In genomic region chr13:62856305-62856675, GRCm38 (mm10) we compare ENCODE assay signal across 8 mouse cellular contexts. TPM values are rescaled to one million over a fixed set of nuclear protein-coding genes. Genes with fewer than 3 reads are reported as not detected.
DNase-seq lines count a peak whose midpoint lies in the region; ATAC-seq and TF ChIP-seq lines count a peak whose summit lies in the region.

No protein-coding gene starts in this region.

- TF ChIP-seq CTCF in brain, embryonic 14.5 days (IDR thresholded peaks at IDR 0.05; ENCODE audit: borderline replicate concordance, extremely low read depth, insufficient read depth, insufficient read length) = peak; percentile 85

- no peaks in the 10 kb centered on the region for H3K9me3 ChIP-seq in heart, embryonic 12.5 days (replicated peaks)
- no peaks in the 10 kb centered on the region for H3K9me3 ChIP-seq in kidney, embryonic 16.5 days (ENCODE audit: low read length)

- ATAC-seq in erythroblast, adult 5-6 weeks (replicated peaks; ENCODE audit: low FRiP score, poor library complexity, severe bottlenecking) = peak; percentile 67
- peak; percentile 67 for ATAC-seq in heart, embryonic 12.5 days (ENCODE audit: insufficient number of reproducible peaks, low FRiP score)
- peak; percentile 92 for ATAC-seq in kidney, embryonic 16.5 days (ENCODE audit: low FRiP score, low TSS enrichment)

- peaks cover 6% of the 10 kb centered on the region; the same call in 1 of the 2 replicates for H3K4me1 ChIP-seq in heart, embryonic 12.5 days (replicated peaks)
- no peaks in the 10 kb centered on the region for H3K4me1 ChIP-seq in kidney, embryonic 16.5 days (ENCODE audit: insufficient read depth, low read length)

- peak; percentile 91 for DNase-seq in CD4-positive, CD25-positive, alpha-beta regulatory T cell, adult 2 months (ENCODE audit: low read depth, low spot score)
- DNase-seq in brain, embryonic 14.5 days (ENCODE audit: low read depth) = peak; percentile 94
- peak; percentile 77 for DNase-seq in liver
- peak; percentile 61 to 78 for DNase-seq in spleen, postnatal 4 days (ENCODE audit: low spot score in 2 of 2)

- no peak overlapping the region for H3ac ChIP-seq in myocyte (ENCODE audit: control insufficient read depth, insufficient read length)

- no peaks in the 10 kb centered on the region for H3K79me2 ChIP-seq in myocyte (ENCODE audit: control insufficient read depth, insufficient read depth)

- TF ChIP-seq POLR2A in brain, embryonic 14.5 days (IDR thresholded peaks at IDR 0.05; ENCODE audit: borderline replicate concordance, extremely low read depth, insufficient read depth, insufficient read length, poor library complexity, severe bottlenecking) = no peak
- no peak for TF ChIP-seq POLR2A in myocyte (IDR thresholded peaks at IDR 0.05; ENCODE audit: insufficient read length, low read depth)

- no peaks in the 10 kb centered on the region for H3K27me3 ChIP-seq in heart, embryonic 12.5 days (replicated peaks)
- 0 out of 2 replicates have a peak, but pooled peaks cover 2% of the 10 kb centered on the region for H3K27me3 ChIP-seq in kidney, embryonic 16.5 days (ENCODE audit: insufficient read depth, low read length)
- H3K27me3 ChIP-seq in myocyte (ENCODE audit: control insufficient read depth, insufficient read depth, insufficient read length) = peaks cover 5% of the 10 kb centered on the region

- peak overlapping the region; percentile 66 for H3K4me2 ChIP-seq in heart, embryonic 12.5 days
- peak overlapping the region; percentile 55 for H3K4me2 ChIP-seq in kidney, embryonic 16.5 days (replicated peaks; ENCODE audit: low read depth, low read length)
- peak overlapping the region; percentile 70 for H3K4me2 ChIP-seq in myocyte (ENCODE audit: low read depth)

- H3K27ac ChIP-seq in heart, embryonic 12.5 days (ENCODE audit: poor library complexity, severe bottlenecking) = no peak overlapping the region
- H3K27ac ChIP-seq in kidney, embryonic 16.5 days (ENCODE audit: low read length) = no peak overlapping the region

- 6% methylated on average over 5 of the region's 5 CpGs for WGBS in heart, embryonic 12.5 days
- 2% methylated on average over 5 of the region's 5 CpGs for WGBS in kidney, embryonic 16.5 days

- peak overlapping the region; percentile 33 for H3K4me3 ChIP-seq in heart, embryonic 12.5 days
- H3K4me3 ChIP-seq in kidney, embryonic 16.5 days (ENCODE audit: low read length) = peak overlapping the region; percentile 26
- no peak overlapping the region for H3K4me3 ChIP-seq in myocyte

- H3K9ac ChIP-seq in heart, embryonic 12.5 days = no peak overlapping the region
- H3K9ac ChIP-seq in kidney, embryonic 16.5 days (replicated peaks; ENCODE audit: low read length) = peak overlapping the region; percentile 53; the same call in 1 of the 2 replicates

- H3K36me3 ChIP-seq in heart, embryonic 12.5 days = no peaks in the 10 kb centered on the region
- H3K36me3 ChIP-seq in kidney, embryonic 16.5 days (ENCODE audit: insufficient read depth, low read length) = no peaks in the 10 kb centered on the region
- no peaks in the 10 kb centered on the region for H3K36me3 ChIP-seq in myocyte (ENCODE audit: control insufficient read depth, insufficient read depth)

TF ChIP-seq in myocyte, 11 proteins besides CTCF, POLR2A, EP300 and RAD21:
- TF ChIP-seq REST (IDR thresholded peaks at IDR 0.05; ENCODE audit: insufficient read depth, insufficient read length) (no peak), SRF (IDR thresholded peaks at IDR 0.05; ENCODE audit: control insufficient read depth, insufficient read length, low read depth) (no peak), MYOD1 (IDR thresholded peaks at IDR 0.05; ENCODE audit: control insufficient read depth in 1 of 3, insufficient read length in 2 of 3, low read depth in 2 of 3) (peak; percentile 38 to 81 (median 78)), E2F4 (IDR thresholded peaks at IDR 0.05; ENCODE audit: insufficient read depth) (no peak), TCF12 (IDR thresholded peaks at IDR 0.05; ENCODE audit: insufficient read depth, poor library complexity, severe bottlenecking) (peak; percentile 7), MYOG (IDR thresholded peaks at IDR 0.05; ENCODE audit: control insufficient read depth in 1 of 3, insufficient read depth in 1 of 3, insufficient read length in 2 of 3, low read depth in 2 of 3) (peak; percentile 34 to 74 (median 70)), TCF3 (IDR thresholded peaks at IDR 0.05; ENCODE audit: insufficient read length, low read depth) (no peak), USF1 (IDR thresholded peaks at IDR 0.05; ENCODE audit: low read depth) (no peak), POLR2AphosphoS2 (IDR thresholded peaks at IDR 0.05; ENCODE audit: insufficient read length, low read depth) (no peak), CEBPB (IDR thresholded peaks at IDR 0.05; ENCODE audit: insufficient read depth, poor library complexity, severe bottlenecking) (no peak), MAX (IDR thresholded peaks at IDR 0.05; ENCODE audit: low read depth) (no peak)

RNA-seq across cellular contexts. Expression of gene Fbp2, which starts 1.9 kb away (rescaled TPM):
- polyA plus RNA-seq in brain, embryonic 14.5 days (2012; rRNA removed) = 0.31 and 0.33 TPM in 2 replicates
- not detected in 2 replicates for total RNA-seq in erythroblast, adult 5-6 weeks (2015; ENCODE audit: low replicate concordance)
- total RNA-seq in erythroblast, adult 5-6 weeks (2017; ENCODE audit: low replicate concordance) = not detected in 2 replicates
- polyA plus RNA-seq in heart, embryonic 12.5 days (2016; fragmentation: Nextera tagmentation; extraction: Ambion mirVana) = 0.20 TPM in 1 of 2 replicates, not detected in the other
- 23.3 and 28.9 TPM in 2 replicates for polyA plus RNA-seq in kidney, embryonic 16.5 days (2015; fragmentation: Nextera tagmentation; extraction: Ambion mirVana)
- polyA plus RNA-seq in myocyte (2012; fragmentation: generic; extraction: Trizol) = 0.20 TPM

RNA-seq across cellular contexts. Expression of gene Fbp1, which starts 31.8 kb away (rescaled TPM):
- polyA plus RNA-seq in brain, embryonic 14.5 days (2012; rRNA removed) = 0.08 TPM in 1 of 2 replicates, not detected in the other
- 7.1 TPM in 1 of 2 replicates, not detected in the other for total RNA-seq in erythroblast, adult 5-6 weeks (2015; ENCODE audit: low replicate concordance)
- total RNA-seq in erythroblast, adult 5-6 weeks (2017; ENCODE audit: low replicate concordance) = 0.28 and 4.9 TPM in 2 replicates
- 0.22 TPM in 1 of 2 replicates, not detected in the other for polyA plus RNA-seq in heart, embryonic 12.5 days (2016; fragmentation: Nextera tagmentation; extraction: Ambion mirVana)
- 132 and 211 TPM in 2 replicates for polyA plus RNA-seq in kidney, embryonic 16.5 days (2015; fragmentation: Nextera tagmentation; extraction: Ambion mirVana)
- polyA plus RNA-seq in myocyte (2012; fragmentation: generic; extraction: Trizol) = not detected

Comparison
In these comparisons a context has a peak if more than half of its experiments do, and no peak if none do; other contexts are left out.
1. RNA of gene Fbp2, which starts 1.9 kb away (polyA plus RNA-seq): 23.3 to 28.9 TPM in kidney, embryonic 16.5 days; 0.31 to 0.33 TPM in brain, embryonic 14.5 days, 0.20 TPM in heart, embryonic 12.5 days and 0.20 TPM in myocyte (single experiment); every median in the first group is over 10 times any median in the second.
2. RNA of gene Fbp1, which starts 31.8 kb away (polyA plus RNA-seq): 132 to 211 TPM in kidney, embryonic 16.5 days; 0.22 TPM in heart, embryonic 12.5 days, 0.08 TPM in brain, embryonic 14.5 days and not detected in myocyte (single experiment); every median in the first group is over 100 times any median in the second.
3. Peak in every context shown above with its lines, with median percentiles within 50 percentile points of each other: DNase-seq, ATAC-seq and H3K4me2 ChIP-seq.